Mouse (Mus musculus) left cerebral cortex, adult 6 months (tissue): ENCODE data around the gene Supt16. TPM values are rescaled to one million over a fixed set of nuclear protein-coding genes. Genes with fewer than 3 reads are reported as not detected.

ENCODE experiments used
- long read RNA-seq, 2 experiments: library from polyadenylated mRNA; unstranded; transcript quantifications; one replicate each; pipeline ENCODE4 v2.0.0; 2019 to 2020
- polyA plus RNA-seq: library from polyadenylated mRNA; unstranded; fragments of <200 nt; fragmentation: Nextera tagmentation; gene quantifications from 2 replicates; pipeline ENCODE4 v1.2.3, GENCODE M21; 2021

Supt16 gene
- polyA plus RNA-seq = 14.4 and 21.5 TPM in 2 replicates
- long read RNA-seq, experiment 1, full-length matches to known transcripts = 24 of 54 reads
- long read RNA-seq, experiment 1, partial matches to known transcripts = 26 of 54 reads
- long read RNA-seq, experiment 1, other reads (novel, unspliced or antisense) = 4 of 54 reads
- long read RNA-seq, experiment 2, full-length matches to known transcripts = 4 of 206 reads
- long read RNA-seq, experiment 2, partial matches to known transcripts = 55 of 206 reads
- long read RNA-seq, experiment 2, other reads (novel, unspliced or antisense) = 147 of 206 reads

DNA sequence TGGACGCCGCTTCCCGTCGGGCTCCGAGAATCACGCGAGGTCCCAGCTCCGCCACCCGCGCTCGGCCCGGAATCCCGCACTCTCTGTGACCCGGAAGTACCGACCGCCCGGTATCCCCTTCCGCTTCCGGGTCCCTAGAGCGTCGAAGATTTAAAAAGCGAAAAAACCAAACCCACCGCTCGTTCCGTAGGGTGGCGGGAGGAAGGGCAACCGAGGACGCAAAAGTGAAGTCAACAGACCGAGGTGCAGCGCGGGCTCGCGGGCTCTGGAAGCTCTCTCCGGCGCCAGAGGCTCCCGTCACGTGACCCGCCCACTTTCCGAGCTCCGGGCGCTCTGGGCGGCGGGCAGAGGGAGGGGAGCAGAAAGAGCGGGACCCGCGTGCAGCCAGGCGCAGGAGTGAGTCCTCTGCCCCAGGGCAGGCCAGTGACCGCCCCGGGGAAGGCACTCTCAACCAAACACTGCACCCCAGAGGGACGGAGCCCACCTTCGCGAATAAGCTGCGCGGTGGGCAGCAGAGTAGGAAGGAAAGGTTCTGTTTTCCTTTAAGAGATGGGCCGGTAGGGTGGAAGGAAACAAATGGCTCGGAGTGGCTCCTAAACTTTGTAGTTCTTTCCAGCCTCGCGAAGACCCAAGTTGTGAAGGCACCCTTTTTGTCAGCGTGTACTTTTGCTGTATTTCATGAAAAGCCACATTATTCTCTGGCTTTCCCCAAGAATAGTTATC is at the start of gene Supt16:
TSS of gene Supt16 (minus strand) at position 261 of the 723 bp plus-strand sequence.

Other genes starting within 250 kb of the Supt16 start
- gene Arhgef40, start 212.7 kb downstream of the Supt16 start, polyA plus RNA-seq = 21.2 and 21.3 TPM in 2 replicates
- gene Tmem253, start 181.8 kb downstream of the Supt16 start, polyA plus RNA-seq = 0.09 TPM in 1 of 2 replicates, not detected in the other
- gene Zfp219, start 176.7 kb downstream of the Supt16 start, polyA plus RNA-seq = 5.8 and 8.6 TPM in 2 replicates
- not detected in 2 replicates for gene Olfr221, start 155.0 kb downstream of the Supt16 start, polyA plus RNA-seq
- gene Hnrnpc, start 93.4 kb downstream of the Supt16 start, polyA plus RNA-seq = 110 and 146 TPM in 2 replicates
- gene Rpgrip1, start 86.7 kb downstream of the Supt16 start, polyA plus RNA-seq = 71.6 and 108 TPM in 2 replicates
- gene Chd8, start 60.4 kb upstream of the Supt16 start, polyA plus RNA-seq = 2.4 and 8.0 TPM in 2 replicates
- 31.1 and 41.2 TPM in 2 replicates for gene Tox4, start 81.7 kb upstream of the Supt16 start, polyA plus RNA-seq
- gene Rab2b, start 82.1 kb upstream of the Supt16 start, polyA plus RNA-seq = 23.7 and 28.5 TPM in 2 replicates
- 20.1 and 20.4 TPM in 2 replicates for gene Mettl3, start 107.7 kb upstream of the Supt16 start, polyA plus RNA-seq
- 4.7 and 7.5 TPM in 2 replicates for gene Sall2, start 131.3 kb upstream of the Supt16 start, polyA plus RNA-seq
- gene Olfr1513, start 159.0 kb upstream of the Supt16 start, polyA plus RNA-seq = not detected in 2 replicates
- gene Olfr1512, start 181.8 kb upstream of the Supt16 start, polyA plus RNA-seq = not detected in 2 replicates
- gene Olfr1511, start 200.0 kb upstream of the Supt16 start, polyA plus RNA-seq = not detected in 2 replicates
- not detected in 2 replicates for gene Olfr1510, start 217.0 kb upstream of the Supt16 start, polyA plus RNA-seq
- gene Olfr1509, start 245.6 kb upstream of the Supt16 start, polyA plus RNA-seq = not detected in 2 replicates